Mouse (Mus musculus) hematopoietic stem cell, adult 5-6 weeks (primary cell): Measurements from ENCODE around the gene Trappc4. TPM values are rescaled to one million over a fixed set of nuclear protein-coding genes. Genes with fewer than 3 reads are reported as not detected.
"Not testable (repeated sequence)": the region's sequence is repeated elsewhere in the genome, so short reads cannot be mapped to it uniquely, and the experiment has no call there.

ENCODE experiments used
- ATAC-seq, 2 experiments: fragments of 125-278 bp in 1 of 2; replicated peaks in 1 of 2; 2 replicates each; pipeline ENCODE4 v1.8.0; 2016 to 2017; ENCODE audit warnings: inconsistent platforms in 2 of 2, mild to moderate bottlenecking in 2 of 2, moderate number of reproducible peaks in 2 of 2, low read depth in 1 of 2, moderate TSS enrichment in 1 of 2; ENCODE audit not compliant: low FRiP score in 2 of 2, poor library complexity in 2 of 2, severe bottlenecking in 2 of 2, insufficient read depth in 1 of 2, low TSS enrichment in 1 of 2
- total RNA-seq: library from RNA; stranded (forward); fragments of 172-1452, 232-1000 nt; gene quantifications from 2 replicates; pipeline ENCODE4 v1.2.3, GENCODE M21; 2017

Gene Trappc4
- total RNA-seq, 1 experiment from 2014 or later, result 42.2 TPM

DNA sequence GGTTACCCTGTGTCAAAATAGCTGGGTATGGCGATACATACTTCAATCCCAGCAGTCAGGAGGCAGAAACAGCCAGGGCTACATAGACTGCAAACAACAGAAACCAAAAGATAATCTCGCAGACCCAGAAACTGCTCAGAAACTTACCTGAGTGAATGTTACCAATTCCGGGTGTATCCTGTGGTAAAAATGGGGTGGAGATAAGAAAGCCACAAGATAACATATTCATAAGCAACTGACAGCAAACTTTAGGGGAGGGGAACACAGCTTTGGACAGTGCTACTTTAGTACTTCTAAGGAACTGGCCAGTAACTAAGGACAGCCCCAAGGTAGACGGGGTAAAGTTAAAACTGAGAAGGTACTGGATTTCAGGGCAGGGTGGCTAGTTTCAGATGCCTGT is 4.9 kb upstream of the Trappc4 start:
- no peak for ATAC-seq

- no peak for ATAC-seq
Observed at GRCm38 (mm10) chr9:44411601-44412130, 4.3 kb upstream of the Trappc4 start.

DNA sequence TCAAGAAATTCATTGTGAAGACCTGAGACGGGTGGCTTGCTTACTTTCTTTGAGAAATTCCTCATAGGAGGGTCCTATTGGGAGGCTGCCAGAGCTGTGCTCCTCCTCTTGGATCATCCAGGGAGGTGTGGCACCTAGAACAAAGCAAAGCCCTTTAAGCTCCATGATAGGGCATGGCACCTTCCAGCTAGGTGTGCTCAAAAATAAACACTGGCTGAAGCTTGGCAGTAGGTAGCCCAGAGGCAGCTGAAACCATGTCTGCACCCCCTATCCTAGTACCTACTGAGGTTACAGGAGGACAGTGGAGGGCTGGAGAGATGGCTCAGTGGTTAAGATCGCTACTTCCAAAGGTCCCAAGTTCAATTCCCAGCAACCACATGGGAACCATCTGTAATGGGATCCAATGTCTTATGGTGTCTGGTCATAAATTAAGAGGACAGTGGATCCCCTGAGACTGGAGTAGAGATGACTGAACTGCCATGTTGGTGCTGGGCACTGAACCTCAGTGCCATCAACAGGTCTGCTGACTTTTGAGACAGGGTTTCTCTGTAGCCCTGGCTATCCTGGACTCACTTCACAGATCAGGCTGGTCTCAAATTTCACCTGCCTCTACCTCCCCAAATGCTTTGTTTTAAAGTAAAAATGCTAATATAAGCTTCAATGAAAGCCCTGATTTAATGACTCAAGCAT is 3.4 kb upstream of the Trappc4 start:
- ATAC-seq, result no peak

DNA sequence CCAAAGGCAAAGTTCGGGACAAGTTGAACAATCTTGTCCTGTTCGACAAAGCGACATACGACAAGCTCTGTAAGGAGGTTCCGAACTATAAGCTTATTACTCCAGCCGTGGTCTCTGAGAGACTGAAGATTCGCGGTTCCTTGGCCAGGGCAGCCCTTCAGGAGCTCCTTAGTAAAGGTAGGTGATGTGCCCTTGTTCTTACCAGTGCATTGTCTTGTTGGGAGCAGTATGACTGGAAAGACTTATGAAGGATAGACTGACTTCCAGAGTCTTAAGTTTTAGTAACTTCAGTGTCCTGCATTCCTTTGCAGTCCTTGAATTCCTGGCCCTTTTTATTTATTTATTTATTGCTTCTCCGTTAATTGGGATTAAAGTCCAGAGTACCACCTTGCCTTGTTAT is 1.3 kb upstream of the Trappc4 start:
- not testable (repeated sequence) for ATAC-seq

DNA sequence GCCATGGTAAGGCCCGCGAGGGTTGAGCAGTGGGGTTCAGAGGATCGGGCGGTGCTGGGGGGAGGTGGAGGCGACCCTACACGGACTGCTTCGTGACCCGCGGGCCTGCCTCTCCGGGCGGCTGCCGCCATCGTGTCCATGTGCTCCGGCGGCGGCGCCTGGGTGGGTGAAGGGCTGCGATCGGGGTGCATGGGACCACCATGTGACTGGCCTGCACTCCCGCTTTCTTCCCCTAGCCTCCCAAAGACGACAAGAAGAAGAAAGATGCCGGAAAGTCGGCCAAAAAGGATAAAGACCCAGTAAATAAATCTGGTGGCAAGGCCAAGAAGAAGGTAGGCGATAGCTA is 325 bp upstream of the Trappc4 start:
- peak in 1 of 2 experiments; percentile 22; a peak in 1 of 4 replicates for ATAC-seq

- ATAC-seq, result no peak
Observed at GRCm38 (mm10) chr9:44405011-44405410, 2.4 kb downstream of the Trappc4 start.

DNA sequence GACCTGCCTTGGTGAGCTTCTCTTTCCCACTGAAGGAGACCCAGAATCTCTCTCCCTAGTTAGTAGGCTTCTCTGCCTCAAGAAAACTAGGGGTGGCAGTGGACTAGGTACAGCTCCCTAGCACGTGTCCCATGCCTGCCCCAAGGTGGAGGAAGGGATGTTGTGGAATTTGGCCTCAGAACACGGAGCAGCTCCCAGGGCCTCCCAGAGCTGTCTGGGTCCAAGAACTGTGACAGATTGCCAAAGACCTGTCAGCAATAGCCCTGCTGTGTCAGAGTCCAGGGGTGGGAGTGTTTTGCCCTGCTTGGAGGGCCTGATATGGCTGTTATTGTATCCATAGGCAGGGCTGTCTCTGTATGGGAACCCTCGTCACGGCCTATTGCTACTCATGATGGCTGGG is 6.3 kb downstream of the Trappc4 start:
- no peak for ATAC-seq

DNA sequence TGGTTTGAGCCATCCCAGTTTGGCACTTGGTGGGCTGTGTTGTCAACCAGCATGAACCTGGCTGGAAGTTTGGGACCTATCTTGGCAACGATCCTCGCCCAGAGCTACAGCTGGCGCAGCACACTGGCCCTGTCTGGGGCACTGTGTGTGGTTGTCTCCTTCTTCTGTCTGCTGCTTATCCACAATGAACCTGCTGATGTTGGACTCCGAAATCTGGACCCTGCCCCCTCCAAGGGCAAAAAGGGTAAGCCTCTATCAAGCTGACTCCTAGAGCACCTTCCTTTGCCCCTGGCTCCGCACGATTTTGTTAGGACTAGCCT is 7.6 kb downstream of the Trappc4 start:
- no peak for ATAC-seq

DNA sequence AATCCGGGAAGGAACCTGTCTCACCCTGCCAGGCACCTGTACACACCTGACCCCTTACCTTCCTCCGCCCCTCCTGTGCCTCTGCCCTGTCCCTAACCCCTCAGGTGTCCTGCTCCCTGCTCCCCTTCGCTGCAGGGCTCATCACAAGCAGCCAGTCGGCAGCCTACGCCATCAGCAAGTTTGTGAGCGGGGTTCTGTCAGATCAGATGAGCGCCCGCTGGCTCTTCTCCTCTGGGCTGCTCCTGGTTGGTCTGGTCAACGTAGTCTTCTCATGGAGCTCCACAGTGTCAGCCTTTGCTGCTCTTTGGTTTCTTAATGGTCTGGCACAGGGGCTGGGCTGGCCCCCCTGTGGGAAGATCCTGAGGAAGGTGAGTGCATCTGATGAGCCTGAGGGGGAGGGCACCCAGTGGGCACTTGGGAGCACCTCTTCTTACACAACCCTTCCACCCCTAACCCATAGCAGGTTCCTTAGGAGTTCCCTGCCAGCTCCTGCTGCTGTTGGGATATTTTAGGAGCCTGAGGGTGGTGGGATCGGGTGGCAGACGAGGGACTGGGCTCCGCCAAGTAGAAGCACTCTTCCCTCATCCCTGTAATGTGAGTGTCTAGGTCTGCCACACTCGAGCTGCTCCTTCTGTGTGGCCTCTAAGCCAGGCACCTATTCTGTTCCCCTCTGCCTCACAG is 8.1 kb downstream of the Trappc4 start:
- ATAC-seq, result no peak

- ATAC-seq, result no peak
Observed at GRCm38 (mm10) chr9:44398551-44398950, 8.8 kb downstream of the Trappc4 start.

- ATAC-seq, result no peak
Observed at GRCm38 (mm10) chr9:44398087-44398486, 9.3 kb downstream of the Trappc4 start.

- peak; percentile 97 to 99 for ATAC-seq
Observed at GRCm38 (mm10) chr9:44396684-44397411, 10.6 kb downstream of the Trappc4 start, which contains the start of gene Slc37a4. Slc37a4 (plus strand) TSS chr9:44396852.

- ATAC-seq, result peak; percentile 62 to 68; a peak in 3 of 4 replicates
Observed at GRCm38 (mm10) chr9:44391466-44391865, 15.9 kb downstream of the Trappc4 start.

- ATAC-seq, result peak in 1 of 2 experiments; percentile 57; a peak in 2 of 4 replicates
Observed at GRCm38 (mm10) chr9:44389273-44389672, 18.1 kb downstream of the Trappc4 start.

DNA sequence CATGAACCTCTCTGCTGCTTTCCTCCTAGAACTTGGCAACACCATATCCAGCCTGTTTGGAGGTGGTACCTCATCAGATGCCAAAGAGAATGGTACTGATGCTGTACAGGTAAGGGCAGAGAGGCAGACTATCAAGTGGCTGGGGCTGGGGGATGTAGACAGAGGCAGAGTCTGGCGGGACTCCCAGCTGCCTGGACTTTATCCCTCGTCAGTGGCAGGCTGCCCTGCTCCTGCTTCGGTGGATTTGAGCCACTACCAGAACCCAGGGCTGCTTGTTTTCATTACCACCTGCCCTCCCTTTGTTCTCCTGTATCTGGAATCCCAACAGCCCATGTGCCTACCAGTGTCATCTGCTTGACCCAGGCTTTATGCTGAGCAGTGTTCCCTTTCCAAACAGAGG is 20.2 kb downstream of the Trappc4 start:
- no peak for ATAC-seq

GRCm38 (mm10) chr9:44384596-44384995 is 22.8 kb downstream of the Trappc4 start:
- ATAC-seq, result no peak

GRCm38 (mm10) chr9:44379862-44380261 is 27.5 kb downstream of the Trappc4 start:
- ATAC-seq, result no peak
